Mouse (Mus musculus): Measurements from ENCODE around the gene Kcnj1. TPM values are rescaled to one million over a fixed set of nuclear protein-coding genes. Genes with fewer than 3 reads are reported as not detected.

Kcnj1 gene
- polyA plus RNA-seq, 1 experiment from 2014 or later: not detected

- Histone ChIP-seq H3K4me2 (no peak overlapping the region), H3K9ac (no peak overlapping the region), H3K9me3 (no peaks in the 10 kb centered on the region), H3K4me1 (peaks cover 9% of the 10 kb centered on the region), H3K36me3 (replicated peaks) (no peaks in the 10 kb centered on the region), H3K27ac (no peak overlapping the region), H3K4me3 (no peak overlapping the region), H3K27me3 (replicated peaks) (no peaks in the 10 kb centered on the region)
- ATAC-seq (replicated peaks): no peak
- WGBS: 42% methylated on average over 2 of the region's 2 CpGs
Observed at GRCm38 (mm10) chr9:32368812-32369211, 3.5 kb upstream of the Kcnj1 start.

- no peaks in the 10 kb centered on the region for H3K27me3 ChIP-seq (replicated peaks)
- no peak; the same call in 1 of the 2 replicates for ATAC-seq (replicated peaks)
- 34% methylated on average over 6 of the region's 6 CpGs for WGBS
- no peak overlapping the region for H3K9ac ChIP-seq
- H3K9me3 ChIP-seq: no peaks in the 10 kb centered on the region
- no peak overlapping the region for H3K27ac ChIP-seq
- H3K4me1 ChIP-seq: peaks cover 9% of the 10 kb centered on the region
- H3K4me2 ChIP-seq: no peak overlapping the region
- H3K36me3 ChIP-seq (replicated peaks): no peaks in the 10 kb centered on the region
- no peak overlapping the region for H3K4me3 ChIP-seq
Observed at GRCm38 (mm10) chr9:32369388-32369787, 2.9 kb upstream of the Kcnj1 start.

GRCm38 (mm10) chr9:32373656-32374055 is 1.4 kb downstream of the Kcnj1 start:
- no peak overlapping the region for H3K27ac ChIP-seq
- no peaks in the 10 kb centered on the region for H3K36me3 ChIP-seq (replicated peaks)
- no peak for ATAC-seq (replicated peaks)
- no peaks in the 10 kb centered on the region for H3K27me3 ChIP-seq (replicated peaks)
- H3K4me2 ChIP-seq: no peak overlapping the region
- no peak overlapping the region for H3K4me3 ChIP-seq
- H3K4me1 ChIP-seq: peaks cover 8% of the 10 kb centered on the region
- no peak overlapping the region for H3K9ac ChIP-seq
- WGBS: 90% methylated on average over 6 of the region's 6 CpGs
- no peaks in the 10 kb centered on the region for H3K9me3 ChIP-seq

- Histone ChIP-seq H3K36me3 (replicated peaks) (no peaks in the 10 kb centered on the region), H3K9me3 (no peaks in the 10 kb centered on the region), H3K4me1 (no peaks in the 10 kb centered on the region), H3K4me3 (no peak overlapping the region), H3K27me3 (replicated peaks) (no peaks in the 10 kb centered on the region), H3K9ac (no peak overlapping the region), H3K4me2 (no peak overlapping the region), H3K27ac (no peak overlapping the region)
- 86% methylated on average over 7 of the region's 7 CpGs for WGBS
- ATAC-seq (replicated peaks): no peak
Observed at GRCm38 (mm10) chr9:32376031-32376430, 3.7 kb downstream of the Kcnj1 start.

GRCm38 (mm10) chr9:32376863-32377590 is 4.7 kb downstream of the Kcnj1 start:
- Histone ChIP-seq H3K4me1 (no peaks in the 10 kb centered on the region), H3K27ac (no peak overlapping the region), H3K36me3 (replicated peaks) (no peaks in the 10 kb centered on the region), H3K9me3 (no peaks in the 10 kb centered on the region), H3K4me2 (no peak overlapping the region), H3K9ac (no peak overlapping the region), H3K27me3 (replicated peaks) (no peaks in the 10 kb centered on the region), H3K4me3 (no peak overlapping the region)
- 93% methylated on average over 5 of the region's 5 CpGs for WGBS
- ATAC-seq (replicated peaks): no peak

- no peak overlapping the region for H3K4me3 ChIP-seq
- no peak overlapping the region for H3K27ac ChIP-seq
- H3K9me3 ChIP-seq: no peaks in the 10 kb centered on the region
- H3K27me3 ChIP-seq (replicated peaks): no peaks in the 10 kb centered on the region
- no peak overlapping the region for H3K9ac ChIP-seq
- no peak for ATAC-seq (replicated peaks)
- WGBS: 88% methylated on average over 4 of the region's 4 CpGs
- H3K36me3 ChIP-seq (replicated peaks): no peaks in the 10 kb centered on the region
- no peaks in the 10 kb centered on the region for H3K4me1 ChIP-seq
- H3K4me2 ChIP-seq: no peak overlapping the region
Observed at GRCm38 (mm10) chr9:32384906-32385305, 12.6 kb downstream of the Kcnj1 start.

GRCm38 (mm10) chr9:32388120-32388519 is 15.8 kb downstream of the Kcnj1 start:
- no peaks in the 10 kb centered on the region for H3K9me3 ChIP-seq
- no peaks in the 10 kb centered on the region for H3K27me3 ChIP-seq (replicated peaks)
- WGBS: 90% methylated on average over 1 of the region's 1 CpGs
- no peak overlapping the region for H3K4me2 ChIP-seq
- no peak overlapping the region for H3K27ac ChIP-seq
- ATAC-seq (replicated peaks): no peak
- no peak overlapping the region for H3K9ac ChIP-seq
- H3K36me3 ChIP-seq (replicated peaks): no peaks in the 10 kb centered on the region
- no peak overlapping the region for H3K4me3 ChIP-seq
- no peaks in the 10 kb centered on the region for H3K4me1 ChIP-seq

- Histone ChIP-seq H3K4me3 (no peak overlapping the region), H3K4me2 (no peak overlapping the region), H3K4me1 (no peaks in the 10 kb centered on the region), H3K27me3 (replicated peaks) (no peaks in the 10 kb centered on the region), H3K9ac (no peak overlapping the region), H3K36me3 (replicated peaks) (no peaks in the 10 kb centered on the region), H3K9me3 (no peaks in the 10 kb centered on the region), H3K27ac (no peak overlapping the region)
- no peak for ATAC-seq (replicated peaks)
- 82% methylated on average over 5 of the region's 5 CpGs for WGBS
Observed at GRCm38 (mm10) chr9:32391092-32391491, 18.8 kb downstream of the Kcnj1 start.

- Histone ChIP-seq H3K9ac (no peak overlapping the region), H3K9me3 (no peaks in the 10 kb centered on the region), H3K36me3 (replicated peaks) (no peaks in the 10 kb centered on the region), H3K4me3 (no peak overlapping the region), H3K4me1 (no peaks in the 10 kb centered on the region), H3K27me3 (replicated peaks) (no peaks in the 10 kb centered on the region), H3K27ac (no peak overlapping the region), H3K4me2 (no peak overlapping the region)
- no peak for ATAC-seq (replicated peaks)
- 88% methylated on average over 9 of the region's 9 CpGs for WGBS
Observed at GRCm38 (mm10) chr9:32391701-32392100, 19.4 kb downstream of the Kcnj1 start.

- H3K4me2 ChIP-seq: no peak overlapping the region
- 82% methylated on average over 6 of the region's 6 CpGs for WGBS
- ATAC-seq (replicated peaks): no peak
Observed at GRCm38 (mm10) chr9:32392716-32393115, 20.4 kb downstream of the Kcnj1 start.

GRCm38 (mm10) chr9:32394761-32395161 is 22.5 kb downstream of the Kcnj1 start:
- no peak for ATAC-seq (replicated peaks)
- WGBS: 91% methylated on average over 4 of the region's 4 CpGs

More at GRCm38 (mm10) chr9:32392716-32393115, 20.4 kb downstream of the Kcnj1 start:
- Histone ChIP-seq H3K9ac (no peak overlapping the region), H3K4me3 (no peak overlapping the region), H3K4me1 (no peaks in the 10 kb centered on the region), H3K36me3 (replicated peaks) (no peaks in the 10 kb centered on the region), H3K27ac (no peak overlapping the region), H3K27me3 (replicated peaks) (no peaks in the 10 kb centered on the region), H3K9me3 (no peaks in the 10 kb centered on the region)

GRCm38 (mm10) chr9:32400212-32400611 is 27.9 kb downstream of the Kcnj1 start:
- Histone ChIP-seq H3K9me3 (no peaks in the 10 kb centered on the region), H3K27me3 (replicated peaks) (no peaks in the 10 kb centered on the region), H3K9ac (no peak overlapping the region), H3K4me2 (no peak overlapping the region), H3K36me3 (replicated peaks) (no peaks in the 10 kb centered on the region), H3K4me1 (no peaks in the 10 kb centered on the region), H3K4me3 (no peak overlapping the region), H3K27ac (no peak overlapping the region)
- ATAC-seq (replicated peaks): no peak
- 92% methylated on average over 2 of the region's 2 CpGs for WGBS

More at GRCm38 (mm10) chr9:32394761-32395161, 22.5 kb downstream of the Kcnj1 start:
- no peaks in the 10 kb centered on the region for H3K27me3 ChIP-seq (replicated peaks)
- H3K27ac ChIP-seq: no peak overlapping the region
- H3K9ac ChIP-seq: no peak overlapping the region
- no peak overlapping the region for H3K4me3 ChIP-seq
- no peaks in the 10 kb centered on the region for H3K9me3 ChIP-seq
- H3K36me3 ChIP-seq (replicated peaks): no peaks in the 10 kb centered on the region
- H3K4me1 ChIP-seq: no peaks in the 10 kb centered on the region
- H3K4me2 ChIP-seq: no peak overlapping the region

GRCm38 (mm10) chr9:32400662-32401161 is 28.4 kb downstream of the Kcnj1 start:
- Histone ChIP-seq H3K27me3 (replicated peaks) (no peaks in the 10 kb centered on the region), H3K9ac (no peak overlapping the region), H3K4me1 (no peaks in the 10 kb centered on the region), H3K4me3 (no peak overlapping the region), H3K36me3 (replicated peaks) (no peaks in the 10 kb centered on the region), H3K27ac (no peak overlapping the region), H3K9me3 (no peaks in the 10 kb centered on the region), H3K4me2 (no peak overlapping the region)
- 75% methylated on average over 5 of the region's 5 CpGs for WGBS
- no peak for ATAC-seq (replicated peaks)
